Mouse (Mus musculus) heart, adult 2 months (tissue): ENCODE results near the gene Rapgef3.

Source experiments
- CTCF ChIP-seq: fragments of 200-600 bp; IDR thresholded peaks from 2 replicates; pipeline ENCODE4 v1.8.1; 2022; ENCODE audit warnings: antibody characterized with exemption, mild to moderate bottlenecking, moderate library complexity
- POLR2A ChIP-seq: fragments of 200-500 bp; IDR thresholded peaks from 2 replicates; pipeline ENCODE4 v1.6.1; 2011; ENCODE audit warnings: mild to moderate bottlenecking, low read depth, low read length, control low read depth; ENCODE audit not compliant: insufficient read depth

GRCm38 (mm10) chr15:97726310-97726709, 41.5 kb downstream of the Rapgef3 start:
- TF ChIP-seq POLR2A (no peak), CTCF (no peak)
